In the genomic region with DNA sequence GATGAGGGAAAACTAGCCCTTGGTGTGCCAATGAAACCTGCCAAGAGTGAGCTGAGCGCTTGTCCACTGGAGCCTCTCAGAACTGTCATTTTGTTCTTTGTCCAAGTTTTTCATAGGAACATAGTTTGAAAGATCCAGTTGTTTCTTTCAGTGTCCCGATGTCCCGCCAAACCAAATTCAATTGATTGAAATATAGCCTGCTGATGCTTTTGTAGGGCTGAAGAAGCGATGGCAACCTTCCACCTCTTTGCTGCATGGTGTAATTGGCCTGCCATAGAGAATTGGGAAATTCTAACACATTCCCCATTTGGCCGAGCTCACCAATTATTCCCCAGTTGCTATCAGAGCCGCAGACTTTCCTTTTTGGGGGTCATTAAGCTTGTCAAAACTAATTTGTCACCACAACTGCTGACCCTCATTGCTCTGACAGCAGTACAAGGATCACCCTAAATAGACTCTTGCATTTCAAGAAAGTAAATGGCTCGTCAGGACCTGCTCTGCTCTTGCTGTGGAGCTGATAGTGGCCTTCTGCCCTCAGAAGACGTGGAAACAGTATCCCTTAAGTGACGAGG, we compare ENCODE assay signal across 11 mouse cellular contexts.
DNase-seq lines count a peak whose midpoint lies in the region; ATAC-seq and TF ChIP-seq lines count a peak whose summit lies in the region.
"Had no signal": no experiment of that assay in that cellular context is flagged by ENCODE, and none has a peak within 500 bp of the region (broad histone marks: within the 10 kb centered on the region; RNA-seq: fewer than 3 reads in every experiment).

No protein-coding gene starts in this region.

- no peak for TF ChIP-seq CTCF in hindbrain, postnatal 0 days (IDR thresholded peaks at IDR 0.05; ENCODE audit: low read depth)
- TF ChIP-seq CTCF in liver, postnatal 0 days (IDR thresholded peaks at IDR 0.05; ENCODE audit: low read depth) = no peak

- H3K4me2 ChIP-seq in hindbrain, postnatal 0 days (ENCODE audit: low read depth, low read length) = no peak overlapping the region
- no peak overlapping the region for H3K4me2 ChIP-seq in liver, postnatal 0 days (ENCODE audit: low read depth, low read length)
- H3K4me2 ChIP-seq: limb, embryonic 15.5 days had no signal

- TF ChIP-seq EP300 in liver, postnatal 0 days (IDR thresholded peaks at IDR 0.05; ENCODE audit: low read depth) = no peak

- no peaks in the 10 kb centered on the region for H3K9me3 ChIP-seq in hindbrain, postnatal 0 days (ENCODE audit: low read length)
- no peaks in the 10 kb centered on the region for H3K9me3 ChIP-seq in liver, postnatal 0 days (ENCODE audit: low read length)
- H3K9me3 ChIP-seq: limb, embryonic 15.5 days had no signal

- H3K4me1 ChIP-seq in hindbrain, postnatal 0 days (ENCODE audit: insufficient read depth, low read length) = no peaks in the 10 kb centered on the region; the same call in 1 of the 2 replicates
- no peaks in the 10 kb centered on the region for H3K4me1 ChIP-seq in liver, postnatal 0 days (ENCODE audit: insufficient read depth)
- H3K4me1 ChIP-seq: megakaryocyte, embryonic 14.5 days had no signal

- no peak overlapping the region for H3K9ac ChIP-seq in hindbrain, postnatal 0 days (replicated peaks; ENCODE audit: low read length)
- no peak overlapping the region for H3K9ac ChIP-seq in liver, postnatal 0 days (replicated peaks)
- H3K9ac ChIP-seq: limb, embryonic 15.5 days had no signal

- H3K36me3 ChIP-seq in hindbrain, postnatal 0 days (ENCODE audit: insufficient read depth, low read length) = no peaks in the 10 kb centered on the region
- H3K36me3 ChIP-seq in liver, postnatal 0 days (replicated peaks; ENCODE audit: insufficient read depth, low read length) = no peaks in the 10 kb centered on the region
- H3K36me3 ChIP-seq: limb, embryonic 15.5 days had no signal

- ATAC-seq in hindbrain, postnatal 0 days = no peak
- ATAC-seq in liver, postnatal 0 days = no peak

- intact Hi-C loops in heart, postnatal 14 days (cut with DNase I) = no loop called here

- no peaks in the 10 kb centered on the region for H3K27me3 ChIP-seq in hindbrain, postnatal 0 days (ENCODE audit: insufficient read depth, low read length)
- H3K27me3 ChIP-seq in liver, postnatal 0 days (ENCODE audit: insufficient read depth, low read length) = no peaks in the 10 kb centered on the region
- H3K27me3 ChIP-seq: limb, embryonic 15.5 days; megakaryocyte, embryonic 14.5 days had no signal

- WGBS in hindbrain, postnatal 0 days = 44% methylated on average over 9 of the region's 9 CpGs
- WGBS in liver, postnatal 0 days (ENCODE audit: insufficient replicate concordance) = 78% methylated on average over 9 of the region's 9 CpGs

- no peak overlapping the region for H3K4me3 ChIP-seq in hindbrain, postnatal 0 days (ENCODE audit: low read length)
- no peak overlapping the region for H3K4me3 ChIP-seq in liver, postnatal 0 days (ENCODE audit: low read depth, low read length)
- H3K4me3 ChIP-seq: limb, embryonic 15.5 days; megakaryocyte, embryonic 14.5 days had no signal

- no peak overlapping the region for H3K27ac ChIP-seq in hindbrain, postnatal 0 days
- no peak overlapping the region for H3K27ac ChIP-seq in liver, postnatal 0 days (ENCODE audit: low read depth)
- H3K27ac ChIP-seq: limb, embryonic 15.5 days had no signal

- DNase-seq in adrenal gland, adult 8-10 months = peak; percentile 7
- no peak for DNase-seq in adrenal gland, postnatal 4 days (ENCODE audit: low spot score in 2 of 2)
- peak; percentile 30 for DNase-seq in layer of hippocampus, adult 11-12 months (ENCODE audit: low spot score)
- DNase-seq in layer of hippocampus, postnatal 36 days = no peak
- peak; percentile 6 for DNase-seq in embryo, embryonic 9.5 days (ENCODE audit: extremely low spot score)
- peak; percentile 56 for DNase-seq in hindbrain, postnatal 0 days (ENCODE audit: low spot score)
- DNase-seq in heart, postnatal 14 days = no peak
- no peak for DNase-seq in liver, postnatal 0 days
- DNase-seq: heart, adult 11 months had no signal

Comparison
In these comparisons a context has a peak if more than half of its experiments do, and no peak if none do; other contexts are left out.
1. DNase-seq: peak in adrenal gland, adult 8-10 months (single experiment), layer of hippocampus, adult 11-12 months (single experiment), embryo, embryonic 9.5 days (single experiment) and hindbrain, postnatal 0 days (single experiment); none in adrenal gland, postnatal 4 days (0 of 2), layer of hippocampus, postnatal 36 days (0 of 2), heart, postnatal 14 days (0 of 2) and liver, postnatal 0 days (single experiment).